Mouse (Mus musculus) retina, embryonic 14.5 days (tissue): ENCODE results near the gene Hspe1.
"Not testable (repeated sequence)": the region's sequence is repeated elsewhere in the genome, so short reads cannot be mapped to it uniquely, and the experiment has no call there.

ENCODE experiments used
- DNase-seq: peaks from one replicate; pipeline ENCODE4 v3.0.0-alpha.2; 2015; ENCODE audit warnings: low spot score

Hspe1 gene

DNA sequence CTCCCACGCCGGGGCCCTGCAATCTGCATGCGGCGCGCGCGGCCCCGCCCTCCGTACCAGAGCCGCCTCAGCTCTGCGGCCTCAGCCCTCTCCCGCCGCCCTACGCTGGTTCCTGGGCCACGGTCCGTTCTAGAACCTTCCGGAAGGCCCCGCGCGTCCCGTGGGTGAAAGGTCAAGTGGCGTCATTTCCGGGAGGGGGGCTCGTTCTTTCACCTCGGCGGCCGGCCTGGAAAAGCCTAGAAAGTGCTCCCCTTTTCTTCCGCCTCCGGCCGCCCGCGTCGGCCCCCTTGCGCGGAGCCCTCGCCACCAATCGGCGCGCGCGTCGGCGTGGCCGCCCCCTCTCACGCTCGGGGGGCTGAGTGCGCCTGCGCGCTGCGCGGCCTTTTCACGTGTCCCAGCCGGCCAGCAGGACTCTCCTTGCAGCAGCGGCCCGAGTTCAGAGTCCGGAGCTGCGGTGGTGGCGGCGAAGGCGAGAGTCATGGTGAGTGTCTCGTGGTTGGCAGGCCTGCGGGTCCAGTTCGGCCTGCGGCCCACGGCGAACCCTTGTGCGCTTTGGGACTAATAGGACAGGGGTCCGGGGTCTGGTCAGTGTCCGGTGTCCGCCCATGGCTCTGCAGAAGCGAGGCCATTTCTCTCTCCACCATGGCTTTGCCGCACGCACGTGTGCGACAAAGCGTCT, at the start of gene Hspe1, which contains the start of gene Hspd1:
Hspe1 (plus strand) TSS at position 201 of the 679 bp plus-strand sequence.
Hspd1 (minus strand) TSS at position 312 of the 679 bp plus-strand sequence.
- peak; percentile 99 for DNase-seq

DNA sequence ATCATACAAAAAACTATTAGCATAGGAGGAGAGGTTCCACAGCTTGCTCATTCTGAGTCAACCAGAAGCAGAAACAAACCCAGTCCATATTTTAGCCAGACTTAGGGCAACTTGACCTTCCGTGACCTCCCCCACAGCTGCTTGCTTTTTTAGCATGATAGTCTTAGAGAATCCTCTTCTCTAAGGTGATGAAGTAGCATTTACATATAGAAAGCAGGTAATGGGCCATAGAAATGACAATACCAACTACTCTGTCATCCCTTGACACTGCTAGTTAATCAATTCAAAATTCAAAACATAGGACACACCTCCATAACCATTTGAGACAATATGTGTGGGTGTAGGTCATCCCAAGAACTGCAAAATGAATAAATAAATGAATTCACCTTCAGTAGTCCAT, 48.0 kb upstream of the Hspe1 start:
- no peak for DNase-seq

DNA sequence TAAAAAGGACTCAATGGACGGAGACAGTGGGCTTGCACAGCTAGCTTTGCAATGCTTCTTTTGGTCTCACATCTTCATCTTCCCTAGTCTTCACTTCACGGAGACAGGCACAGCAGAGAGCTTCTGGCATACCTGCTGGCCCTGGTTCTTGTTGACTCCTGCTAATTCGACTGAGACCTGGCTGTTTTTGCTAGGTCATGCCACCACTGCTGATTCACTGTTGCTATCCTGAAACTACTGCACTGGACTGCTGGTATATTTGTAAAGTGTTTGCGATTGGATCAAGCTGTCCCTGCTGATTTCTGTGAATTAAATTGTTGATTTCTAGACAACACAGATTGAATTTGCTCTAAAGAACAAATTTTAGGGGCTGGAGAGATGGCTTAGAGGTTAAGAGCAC, 46.2 kb upstream of the Hspe1 start:
- no peak for DNase-seq

DNA sequence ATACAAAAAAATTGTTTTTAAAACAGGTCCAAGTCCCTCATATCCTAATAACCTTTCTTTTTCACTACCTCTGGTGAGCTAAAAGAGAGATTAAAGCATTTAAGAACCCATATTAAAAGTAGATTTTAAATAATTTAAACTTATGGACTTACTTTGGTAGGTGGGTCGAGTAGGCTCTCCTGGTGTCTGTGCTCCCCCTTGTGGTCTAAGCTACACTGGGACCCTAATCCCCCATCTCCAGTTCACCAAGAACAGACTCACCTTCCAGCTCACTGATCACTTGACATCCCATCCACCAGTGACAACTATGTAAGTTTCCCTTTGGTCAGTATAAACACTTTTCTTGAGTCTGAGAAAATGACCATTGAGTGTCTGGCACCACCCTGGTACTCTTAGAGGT, 45.7 kb upstream of the Hspe1 start:
- DNase-seq, result no peak

DNA sequence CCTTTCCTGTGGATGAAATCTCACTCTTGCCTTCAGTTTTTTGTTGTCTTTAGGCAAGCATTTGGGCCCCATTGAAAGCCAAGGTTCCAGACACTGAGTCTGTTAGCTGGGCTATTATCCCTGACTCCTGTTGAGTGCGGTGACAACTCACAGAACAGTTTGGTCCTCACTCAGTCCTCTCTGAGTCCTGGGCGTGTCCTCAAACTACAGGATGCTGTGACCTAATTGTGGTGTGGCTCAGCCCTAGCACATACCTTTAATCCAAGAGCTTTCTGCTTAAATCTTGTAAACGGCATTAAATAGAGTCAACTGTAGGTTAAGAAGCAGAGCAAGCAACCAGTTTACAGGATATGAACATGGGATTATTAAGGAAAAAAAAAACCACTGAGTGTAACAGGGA, 44.8 kb upstream of the Hspe1 start:
- no peak for DNase-seq

DNA sequence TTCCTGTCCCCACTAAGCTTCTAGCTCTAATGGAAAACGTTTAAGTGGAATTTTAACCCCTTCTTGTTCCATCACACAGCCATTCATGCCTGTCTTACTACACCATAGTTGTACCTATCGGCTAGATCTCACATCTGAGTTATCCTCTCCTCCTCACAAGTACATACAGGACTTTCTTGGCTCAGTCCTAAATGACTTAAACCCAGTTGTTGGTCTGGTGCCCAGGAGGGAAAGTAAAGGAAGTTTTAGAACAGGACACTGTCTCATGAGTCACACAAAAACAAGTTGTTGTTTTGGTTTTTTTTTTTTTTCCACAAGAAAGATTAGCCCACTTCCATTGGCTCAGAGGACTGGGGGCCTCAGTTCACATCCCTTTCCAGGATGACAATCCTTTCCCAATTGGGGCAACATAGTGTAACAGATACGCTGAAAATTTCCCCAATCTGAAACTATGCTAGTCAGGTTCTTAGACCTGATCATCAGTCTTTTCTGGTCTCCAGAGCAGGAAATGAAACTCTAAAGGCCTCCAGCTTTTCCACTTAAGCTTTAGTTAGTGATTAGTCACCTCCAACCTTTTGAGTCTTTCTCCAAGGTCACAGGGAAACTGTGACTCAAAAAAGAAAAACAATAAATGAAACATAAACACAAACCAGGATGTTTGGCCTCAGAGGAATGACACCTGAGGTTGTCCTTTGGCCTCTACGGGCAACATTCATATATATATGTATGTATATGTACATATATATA, 38.9 kb upstream of the Hspe1 start:
- no peak for DNase-seq

DNA sequence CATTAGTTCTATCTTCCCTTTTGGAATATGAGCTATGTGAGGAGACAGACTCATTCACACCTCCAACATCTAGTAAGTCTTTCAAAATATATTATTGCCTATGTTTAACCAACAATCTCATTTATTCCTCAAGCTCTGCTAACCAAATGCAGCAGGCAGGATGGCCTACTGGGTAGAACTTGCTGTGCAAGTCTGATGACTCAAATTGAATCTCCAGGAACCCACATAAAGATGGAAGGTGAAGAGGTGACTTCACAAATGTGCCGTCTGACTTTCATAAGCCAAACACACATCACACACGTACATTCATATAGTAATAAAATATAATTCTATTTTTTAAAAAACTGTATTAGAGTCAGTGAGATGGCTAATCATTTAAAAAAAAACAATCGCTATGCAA, 36.3 kb upstream of the Hspe1 start:
- no peak for DNase-seq

DNA sequence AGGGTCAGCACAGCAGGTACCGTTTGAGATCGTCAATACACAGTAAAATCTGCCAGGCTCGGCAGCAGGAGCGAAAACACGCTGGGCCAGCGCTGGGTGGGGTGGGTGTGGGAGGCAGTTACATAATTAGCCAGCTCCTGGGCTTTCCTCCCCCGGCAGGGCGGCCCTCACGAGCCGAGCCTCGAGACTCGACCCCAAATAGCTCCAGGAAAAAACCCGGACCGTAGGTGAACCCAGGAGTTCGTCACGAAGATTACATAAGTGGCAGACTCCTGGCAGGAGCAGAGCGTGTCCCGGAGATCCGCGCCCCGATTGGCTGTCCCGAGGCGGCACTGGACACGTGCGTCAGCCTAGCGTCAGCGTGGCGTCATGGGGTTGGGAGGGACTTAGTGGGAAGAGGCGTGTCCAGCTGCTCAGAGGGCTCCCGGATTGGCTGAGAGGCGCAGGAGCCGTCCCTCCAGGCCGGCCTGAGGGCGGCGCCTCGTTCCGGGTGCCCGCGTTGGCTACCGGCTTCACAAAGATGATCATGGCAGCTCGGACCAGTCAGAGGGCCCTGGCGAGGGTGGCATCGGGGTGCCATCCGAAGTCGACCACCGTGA, 35.5 kb upstream of the Hspe1 start, which contains the start of gene Coq10b:
Coq10b (plus strand) TSS at position 416 of the 599 bp plus-strand sequence.
- DNase-seq, result peak; percentile 99

DNA sequence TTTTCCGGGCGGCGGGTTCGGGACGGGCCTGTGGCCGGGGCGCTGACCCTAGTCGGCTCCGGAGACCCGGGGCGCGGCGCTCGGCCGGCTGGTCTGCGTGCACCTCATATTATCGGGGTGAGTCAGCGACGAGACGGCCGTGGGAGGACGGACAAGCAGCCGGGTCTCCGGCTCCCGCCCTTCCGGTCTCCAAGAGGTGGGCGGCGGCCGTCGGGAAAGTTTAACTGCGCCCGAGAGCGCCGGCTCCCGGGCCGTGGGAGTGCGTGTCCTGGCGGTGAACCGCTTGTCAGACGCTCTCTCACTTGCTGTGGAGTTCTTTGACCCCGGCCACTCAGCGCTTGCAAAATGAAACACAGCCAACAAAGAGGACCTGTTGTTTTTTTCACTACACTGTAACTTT, 34.9 kb upstream of the Hspe1 start:
- DNase-seq, result peak; percentile 58

DNA sequence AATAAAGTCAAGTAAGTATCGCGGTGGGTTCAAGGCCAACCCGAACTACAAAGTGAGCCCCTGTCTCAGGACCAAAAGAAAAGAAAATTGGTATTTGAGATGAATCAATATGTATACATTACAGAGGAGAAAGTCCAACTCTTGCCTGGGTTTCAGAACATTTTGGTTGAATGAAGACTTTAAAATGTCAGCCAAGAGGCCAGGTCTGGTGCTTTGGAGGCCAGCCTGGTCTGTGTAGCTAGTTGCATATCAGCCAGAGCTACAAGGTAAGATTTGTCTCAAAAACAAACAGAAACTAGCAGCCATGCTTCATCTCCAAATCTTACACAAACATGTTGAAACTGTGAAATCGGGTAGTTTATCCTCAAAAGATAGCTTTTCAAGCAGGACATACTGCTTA, 34.3 kb upstream of the Hspe1 start:
- DNase-seq, result no peak

DNA sequence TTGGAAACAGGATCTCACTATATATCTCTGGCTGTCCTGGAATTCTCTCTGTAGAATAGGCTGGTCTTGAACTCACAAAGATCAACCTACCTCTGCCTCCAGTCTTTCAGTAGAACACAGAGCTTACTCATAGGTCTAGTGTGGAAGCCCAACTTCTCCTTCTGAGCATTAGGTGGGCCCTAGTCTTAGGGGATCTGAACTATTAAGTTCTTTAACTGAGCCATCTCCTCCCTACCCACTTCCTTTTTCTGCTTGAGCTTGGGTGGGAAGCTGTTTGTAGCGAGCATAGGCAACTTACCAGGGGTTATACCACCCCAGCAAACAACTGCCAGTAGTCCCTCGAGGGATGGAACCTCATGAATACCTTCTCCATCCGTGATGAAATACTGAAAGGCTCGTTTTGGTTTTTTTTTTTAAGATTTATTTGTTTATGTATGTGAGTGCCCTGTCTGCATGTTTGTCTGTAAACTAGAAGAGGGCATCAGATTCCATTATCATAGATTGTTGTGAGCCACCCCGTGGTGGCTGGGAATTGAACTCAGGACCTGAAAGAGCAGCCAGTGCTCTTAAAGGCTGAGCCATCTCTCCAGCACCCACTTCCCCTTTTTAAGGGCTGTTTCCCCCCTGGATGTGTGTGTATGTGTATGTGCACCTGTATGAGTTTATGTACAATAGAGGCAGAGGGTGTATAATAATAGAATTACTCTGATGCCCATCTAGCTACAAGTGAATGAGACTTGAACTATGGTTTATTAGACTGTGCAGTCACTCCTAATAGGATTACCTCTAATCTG, 32.4 kb upstream of the Hspe1 start:
- no peak for DNase-seq

DNA sequence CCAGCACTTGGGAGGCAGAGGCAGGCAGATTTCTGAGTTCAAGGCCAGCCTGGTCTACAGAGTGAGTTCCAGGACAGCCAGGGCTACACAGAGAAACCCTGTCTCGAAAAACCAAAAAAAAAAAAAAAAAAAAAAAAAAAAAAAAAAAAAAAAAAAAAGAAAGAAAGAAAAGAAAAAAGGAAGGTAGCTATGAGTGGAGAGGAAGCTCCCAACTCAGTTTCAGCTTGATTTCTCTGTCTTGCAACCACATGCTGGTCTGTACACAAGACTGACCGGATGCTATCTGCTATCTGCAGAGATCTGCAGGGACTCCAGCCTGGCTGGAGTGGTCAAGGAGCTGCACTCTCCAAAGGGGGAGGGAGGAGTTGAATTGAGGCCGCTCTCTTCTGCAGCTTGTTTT, 29.5 kb upstream of the Hspe1 start:
- not testable (repeated sequence) for DNase-seq

DNA sequence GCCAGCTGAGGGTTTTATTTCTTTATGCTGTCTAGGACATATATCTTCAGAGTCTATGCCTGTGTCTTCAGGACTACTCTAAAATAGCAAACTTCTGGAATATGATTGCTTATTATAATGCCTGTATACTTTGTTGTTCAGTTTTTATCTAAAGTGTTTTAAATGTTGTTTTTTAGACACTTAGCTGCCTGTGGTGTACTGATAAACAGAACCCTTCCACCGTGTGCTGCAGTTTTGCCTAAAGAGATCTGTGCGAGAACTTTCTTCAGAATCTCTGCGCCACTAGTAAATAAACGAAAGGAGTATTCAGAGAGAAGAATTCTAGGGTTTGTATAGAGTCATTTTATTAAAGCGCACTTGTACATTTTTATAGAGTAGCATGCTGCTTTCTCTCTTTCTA, 26.8 kb upstream of the Hspe1 start:
- no peak for DNase-seq

DNA sequence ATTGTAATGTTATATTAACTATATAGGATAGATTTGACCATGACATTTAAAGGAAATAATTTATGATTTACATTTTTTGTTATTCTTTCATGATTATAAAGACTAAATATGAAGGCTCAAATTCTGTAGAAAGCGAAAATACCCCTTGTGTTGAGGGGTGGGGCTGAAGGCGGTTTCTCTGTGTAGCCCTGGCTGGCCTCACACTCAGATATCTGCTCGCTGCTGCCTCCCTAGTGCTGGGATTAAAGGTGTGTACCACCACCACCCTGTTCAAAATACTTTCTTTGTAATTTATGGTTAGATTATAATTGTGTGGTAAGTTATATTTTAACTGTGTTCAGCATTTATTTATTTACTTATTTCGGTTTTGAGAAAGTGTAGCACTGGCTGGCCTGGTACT, 26.2 kb upstream of the Hspe1 start:
- no peak for DNase-seq

DNA sequence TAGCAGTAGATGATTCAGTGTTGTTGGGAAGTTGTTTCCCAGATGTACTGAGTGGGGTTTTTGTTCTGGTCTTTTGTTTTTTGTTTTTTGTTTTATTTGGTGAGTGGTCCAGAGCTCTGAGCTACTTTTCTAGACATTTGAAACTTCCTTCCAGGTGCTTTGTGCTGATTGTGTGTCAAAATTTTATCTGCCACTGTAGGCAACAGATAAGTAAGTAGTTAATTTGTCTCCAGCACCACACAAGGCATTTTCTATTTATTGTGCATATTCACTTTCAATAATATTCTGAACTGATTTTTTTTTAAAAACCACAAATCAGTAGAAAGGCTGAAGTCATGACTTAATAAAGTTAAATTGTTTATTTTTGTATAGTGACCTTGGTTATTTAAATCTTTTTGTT, 15.6 kb upstream of the Hspe1 start:
- DNase-seq, result not testable (repeated sequence)

DNA sequence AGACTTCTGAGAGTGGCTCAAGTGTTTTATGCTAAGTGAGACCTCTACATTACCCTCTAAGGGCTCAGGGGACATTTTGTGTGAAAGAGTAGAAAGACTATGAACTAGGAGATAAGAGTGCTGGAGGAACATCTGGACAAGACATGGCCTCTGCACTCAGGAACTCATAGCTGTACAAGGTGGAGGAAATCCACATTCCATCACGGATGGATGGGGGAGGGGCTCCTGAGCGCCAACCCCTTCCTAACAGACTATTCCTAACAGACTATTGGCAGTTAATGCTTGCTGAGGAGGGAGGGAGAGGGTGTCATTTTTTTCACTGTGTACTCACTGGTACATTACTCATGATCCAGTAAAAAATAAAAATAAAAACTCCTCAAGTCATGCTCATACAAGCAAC, 13.2 kb upstream of the Hspe1 start:
- DNase-seq, result no peak

DNA sequence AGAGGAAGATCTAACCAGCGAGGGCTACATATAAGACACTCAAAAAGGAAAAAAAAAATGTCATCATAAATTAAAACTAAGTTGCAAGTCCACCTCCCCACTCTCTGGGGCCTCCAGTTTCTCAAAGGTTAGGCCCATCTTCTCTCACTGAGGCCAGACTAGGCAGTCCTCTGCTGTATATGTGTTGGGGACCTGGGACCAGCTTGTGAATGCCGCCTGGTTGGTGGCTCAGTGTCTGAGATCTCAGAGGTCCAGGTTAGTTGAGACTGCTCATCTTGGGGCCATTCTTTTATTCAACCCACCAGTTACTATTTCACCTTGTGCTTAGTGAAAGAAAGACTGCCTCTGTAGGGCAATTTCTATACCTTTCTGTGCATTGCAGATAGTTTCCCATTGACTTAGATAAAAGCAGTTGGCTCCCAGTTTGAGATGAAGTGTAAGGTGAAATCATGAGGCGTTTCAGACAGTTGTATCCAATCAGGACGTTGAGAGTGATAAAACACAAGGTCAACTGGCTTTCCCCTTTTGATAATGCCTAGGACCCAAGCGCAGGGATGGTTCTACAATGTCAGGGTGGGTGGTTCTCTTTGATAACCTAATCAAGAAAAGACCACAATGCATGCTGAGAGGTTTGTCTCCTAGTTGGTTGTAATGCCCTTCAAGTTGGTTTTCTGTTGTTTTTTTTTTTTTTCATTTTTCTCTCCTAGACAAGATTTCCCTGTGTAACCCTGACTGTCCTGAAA, 12.1 kb upstream of the Hspe1 start:
- no peak for DNase-seq

DNA sequence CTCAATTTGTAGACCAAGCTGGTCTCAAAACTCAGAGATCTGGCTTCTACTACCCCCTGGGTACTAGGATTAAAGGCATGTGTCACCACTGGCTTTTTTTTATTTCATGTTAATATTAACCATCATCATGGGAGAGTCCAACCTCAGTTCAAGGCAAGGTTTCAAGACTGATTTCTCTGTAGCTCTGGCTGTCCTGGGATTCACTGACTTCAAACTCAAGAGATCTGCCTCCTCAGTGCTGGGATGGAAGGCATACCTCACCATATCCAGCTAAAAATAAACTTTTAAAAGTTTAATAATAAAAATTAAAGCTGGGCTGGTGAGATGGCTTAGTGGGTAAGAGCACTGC, 11.6 kb upstream of the Hspe1 start:
- no peak for DNase-seq

DNA sequence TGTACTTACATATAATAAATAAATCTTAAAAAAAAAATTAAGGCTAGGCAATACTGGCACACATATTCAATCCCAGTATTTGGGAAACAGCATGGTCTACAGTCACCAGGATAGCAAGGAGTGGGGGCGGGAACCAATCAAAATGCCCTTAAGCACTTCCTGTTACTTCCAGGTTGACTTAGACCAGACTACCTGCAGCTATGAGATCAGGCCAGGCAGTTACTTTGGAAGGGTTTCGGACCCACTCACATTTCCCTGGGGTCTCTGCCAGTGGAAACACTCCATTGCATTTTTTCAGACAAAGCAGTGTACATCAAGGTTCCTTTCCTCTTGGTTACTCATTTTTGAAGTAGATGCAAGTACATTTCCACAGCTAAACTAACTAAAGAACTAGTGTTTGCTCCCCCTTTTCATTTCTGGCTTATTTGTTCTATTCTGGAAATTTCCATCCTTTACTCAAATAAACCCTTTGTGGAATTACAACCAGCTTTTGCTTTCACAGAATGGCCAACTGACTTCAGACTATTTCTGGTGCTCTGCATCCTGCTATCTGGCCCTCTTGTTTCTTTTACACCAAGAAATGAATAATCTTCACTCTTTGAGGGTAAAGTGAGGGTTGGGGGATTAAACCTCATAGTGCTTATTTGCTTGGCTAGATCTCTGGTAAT, 10.9 kb upstream of the Hspe1 start:
- no peak for DNase-seq

DNA sequence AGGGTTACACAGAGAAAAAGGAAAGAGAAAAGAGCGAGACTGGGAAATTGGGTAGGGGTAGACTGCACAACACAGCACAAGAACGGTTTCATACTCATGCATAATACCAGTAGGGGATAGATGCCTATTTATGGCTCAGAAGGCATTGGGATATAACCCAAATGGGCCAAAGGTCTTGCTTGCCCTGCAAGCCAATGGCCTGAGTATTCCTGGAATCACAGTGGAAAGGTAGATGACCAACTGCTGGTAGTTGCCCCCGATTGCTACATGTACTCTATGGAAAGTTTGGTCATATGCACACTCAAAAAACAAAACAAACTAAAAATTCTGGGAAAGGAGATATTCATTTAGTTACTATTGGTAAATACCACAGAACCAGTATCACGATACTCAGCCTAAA, 8.3 kb upstream of the Hspe1 start:
- no peak for DNase-seq

DNA sequence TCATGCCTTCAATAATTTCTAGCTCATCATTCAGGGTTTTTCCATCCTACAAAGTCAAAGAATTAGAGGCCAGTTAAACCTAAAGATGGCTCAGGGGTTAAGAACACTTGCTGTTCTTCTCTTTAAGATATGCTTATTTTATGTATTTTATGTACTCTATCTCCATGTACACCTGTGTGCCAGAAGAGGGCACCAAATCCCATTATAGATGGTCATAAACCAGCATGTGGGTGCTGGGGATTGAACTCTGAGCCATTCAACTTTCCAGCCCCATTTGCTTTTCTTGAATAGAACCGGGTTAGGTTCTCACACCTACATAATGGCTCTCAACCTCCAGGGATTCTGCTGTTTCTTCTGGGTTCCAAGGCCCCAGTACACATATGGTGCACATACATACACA, 5.8 kb upstream of the Hspe1 start:
- peak; percentile 7 for DNase-seq
